Mouse (Mus musculus): Measurements from ENCODE around the gene Dbnl. TPM values are rescaled to one million over a fixed set of nuclear protein-coding genes. Genes with fewer than 3 reads are reported as not detected.

The Dbnl gene
- polyA plus RNA-seq (2015; fragmentation: Nextera tagmentation; extraction: Ambion mirVana) = 126 and 135 TPM in 2 replicates

- Histone ChIP-seq H3K27ac (peak within 1 kb of the TSS; percentile 91), H3K4me1 (peaks cover 26% of the 10 kb centered on the region), H3K4me3 (peak within 1 kb of the TSS; percentile 81), H3K9me3 (no peaks in the 10 kb centered on the region), H3K36me3 (peaks cover 21% of the 10 kb centered on the region), H3K27me3 (no peaks in the 10 kb centered on the region), H3K4me2 (peak within 1 kb of the TSS; percentile 88), H3K9ac (peak within 1 kb of the TSS; percentile 89)
- peak; percentile 91 for ATAC-seq (ENCODE audit: insufficient number of reproducible peaks, insufficient read depth, low FRiP score, low TSS enrichment, low read depth)
- WGBS = under 1% methylated on average over 74 of the region's 74 CpGs
These were observed at the start of gene Dbnl for GRCm38 (mm10) chr11:5788056-5789014. TSS of gene Dbnl (plus strand) at chr11:5788488.

- Histone ChIP-seq H3K4me3 (no peak overlapping the region), H3K27ac (no peak overlapping the region), H3K9me3 (no peaks in the 10 kb centered on the region), H3K27me3 (no peaks in the 10 kb centered on the region), H3K36me3 (no peaks in the 10 kb centered on the region), H3K4me2 (no peak overlapping the region), H3K4me1 (peaks cover 16% of the 10 kb centered on the region), H3K9ac (no peak overlapping the region)
- WGBS = 76% methylated on average over 5 of the region's 5 CpGs
- no peak for ATAC-seq (ENCODE audit: insufficient number of reproducible peaks, insufficient read depth, low FRiP score, low TSS enrichment, low read depth)
These were observed 49.2 kb upstream of the Dbnl start for GRCm38 (mm10) chr11:5738888-5739632.

- H3K4me2 ChIP-seq = peak overlapping the region; percentile 91
- peak overlapping the region; percentile 96 for H3K4me3 ChIP-seq
- ATAC-seq (ENCODE audit: insufficient number of reproducible peaks, insufficient read depth, low FRiP score, low TSS enrichment, low read depth) = no peak
- no peaks in the 10 kb centered on the region for H3K36me3 ChIP-seq
- WGBS = 57% methylated on average over 3 of the region's 3 CpGs
- H3K4me1 ChIP-seq = peaks cover 16% of the 10 kb centered on the region
- peak overlapping the region; percentile 33; the same call in 1 of the 2 replicates for H3K9ac ChIP-seq
- no peak overlapping the region for H3K27ac ChIP-seq
- H3K27me3 ChIP-seq = no peaks in the 10 kb centered on the region
- H3K9me3 ChIP-seq = no peaks in the 10 kb centered on the region
These were observed 48.4 kb upstream of the Dbnl start for GRCm38 (mm10) chr11:5739846-5740245.

- Histone ChIP-seq H3K4me2 (peak overlapping the region; percentile 91), H3K27ac (peak overlapping the region; percentile 85), H3K4me1 (peaks cover 16% of the 10 kb centered on the region), H3K27me3 (no peaks in the 10 kb centered on the region), H3K9ac (peak overlapping the region; percentile 98), H3K36me3 (no peaks in the 10 kb centered on the region), H3K9me3 (no peaks in the 10 kb centered on the region), H3K4me3 (peak overlapping the region; percentile 96)
- WGBS = 3% methylated on average over 26 of the region's 26 CpGs
- ATAC-seq (ENCODE audit: insufficient number of reproducible peaks, insufficient read depth, low FRiP score, low TSS enrichment, low read depth) = peak; percentile 78
These were observed 47.7 kb upstream of the Dbnl start for GRCm38 (mm10) chr11:5740599-5740964.

GRCm38 (mm10) chr11:5740965-5741627 lies 47.2 kb upstream of the Dbnl start:
- H3K9me3 ChIP-seq = no peaks in the 10 kb centered on the region
- H3K4me3 ChIP-seq = peak overlapping the region; percentile 96
- peaks cover 16% of the 10 kb centered on the region for H3K4me1 ChIP-seq
- peak; percentile 82 for ATAC-seq (ENCODE audit: insufficient number of reproducible peaks, insufficient read depth, low FRiP score, low TSS enrichment, low read depth)
- whole genome bisulfite sequencing = under 1% methylated on average over 48 of the region's 50 CpGs
- peak overlapping the region; percentile 98 for H3K9ac ChIP-seq
- H3K27ac ChIP-seq = peak overlapping the region; percentile 85
- H3K4me2 ChIP-seq = peak overlapping the region; percentile 91
- no peaks in the 10 kb centered on the region for H3K36me3 ChIP-seq
- no peaks in the 10 kb centered on the region for H3K27me3 ChIP-seq

GRCm38 (mm10) chr11:5742106-5742505 lies 46.2 kb upstream of the Dbnl start:
- no peaks in the 10 kb centered on the region for H3K36me3 ChIP-seq
- H3K27me3 ChIP-seq = no peaks in the 10 kb centered on the region
- H3K4me3 ChIP-seq = no peak overlapping the region
- no peak overlapping the region for H3K9ac ChIP-seq
- H3K4me1 ChIP-seq = peaks cover 16% of the 10 kb centered on the region
- WGBS = 75% methylated on average over 7 of the region's 7 CpGs
- 0 out of 2 replicates have a peak, but pooled peaks cover 4% of the 10 kb centered on the region for H3K9me3 ChIP-seq
- no peak overlapping the region for H3K4me2 ChIP-seq
- no peak for ATAC-seq (ENCODE audit: insufficient number of reproducible peaks, insufficient read depth, low FRiP score, low TSS enrichment, low read depth)
- no peak overlapping the region for H3K27ac ChIP-seq

GRCm38 (mm10) chr11:5744951-5745350 lies 43.3 kb upstream of the Dbnl start:
- Histone ChIP-seq H3K4me3 (no peak overlapping the region), H3K9ac (no peak overlapping the region), H3K27me3 (no peaks in the 10 kb centered on the region), H3K9me3 (0 out of 2 replicates have a peak, but pooled peaks cover 4% of the 10 kb centered on the region), H3K36me3 (peaks cover 5% of the 10 kb centered on the region; the same call in 1 of the 2 replicates), H3K4me1 (peaks cover 7% of the 10 kb centered on the region), H3K4me2 (no peak overlapping the region), H3K27ac (no peak overlapping the region)
- WGBS = 68% methylated on average over 2 of the region's 2 CpGs
- ATAC-seq (ENCODE audit: insufficient number of reproducible peaks, insufficient read depth, low FRiP score, low TSS enrichment, low read depth) = no peak

- no peak overlapping the region for H3K27ac ChIP-seq
- H3K9me3 ChIP-seq = peaks cover 3% of the 10 kb centered on the region
- H3K4me1 ChIP-seq = no peaks in the 10 kb centered on the region
- H3K4me2 ChIP-seq = no peak overlapping the region
- H3K4me3 ChIP-seq = no peak overlapping the region
- no peaks in the 10 kb centered on the region for H3K27me3 ChIP-seq
- ATAC-seq (ENCODE audit: insufficient number of reproducible peaks, insufficient read depth, low FRiP score, low TSS enrichment, low read depth) = no peak
- H3K36me3 ChIP-seq = peaks cover 19% of the 10 kb centered on the region
- H3K9ac ChIP-seq = no peak overlapping the region
- 81% methylated on average over 2 of the region's 2 CpGs for WGBS
These were observed 34.5 kb upstream of the Dbnl start for GRCm38 (mm10) chr11:5753755-5754154.

- Histone ChIP-seq H3K4me1 (peaks cover 11% of the 10 kb centered on the region), H3K4me3 (peak within 1 kb of the TSS; percentile 81), H3K4me2 (peak within 1 kb of the TSS; percentile 78), H3K9ac (peak within 1 kb of the TSS; percentile 94), H3K9me3 (no peaks in the 10 kb centered on the region), H3K36me3 (peaks cover 9% of the 10 kb centered on the region), H3K27ac (peak within 1 kb of the TSS; percentile 93), H3K27me3 (no peaks in the 10 kb centered on the region)
- ATAC-seq (ENCODE audit: insufficient number of reproducible peaks, insufficient read depth, low FRiP score, low TSS enrichment, low read depth) = peak; percentile 98
- under 1% methylated on average over 68 of the region's 68 CpGs for WGBS
These were observed 26.3 kb upstream of the Dbnl start, which contains the start of gene Urgcp for GRCm38 (mm10) chr11:5761820-5762632. TSS of gene Urgcp (minus strand) at chr11:5762376.

GRCm38 (mm10) chr11:5762633-5762982 lies 25.7 kb upstream of the Dbnl start:
- WGBS = 18% methylated on average over 6 of the region's 6 CpGs
- peak overlapping the region; percentile 81 for H3K4me3 ChIP-seq
- peak overlapping the region; percentile 94 for H3K9ac ChIP-seq
- no peak for ATAC-seq (ENCODE audit: insufficient number of reproducible peaks, insufficient read depth, low FRiP score, low TSS enrichment, low read depth)
- H3K9me3 ChIP-seq = no peaks in the 10 kb centered on the region
- H3K27ac ChIP-seq = no peak overlapping the region
- no peaks in the 10 kb centered on the region for H3K27me3 ChIP-seq
- H3K4me1 ChIP-seq = peaks cover 11% of the 10 kb centered on the region
- H3K4me2 ChIP-seq = peak overlapping the region; percentile 78
- peaks cover 4% of the 10 kb centered on the region for H3K36me3 ChIP-seq
